Mouse (Mus musculus) embryonic fibroblast, embryonic 13.5 days (primary cell): ENCODE data around the gene Vsir.

Experiments
- CTCF ChIP-seq: IDR thresholded peaks from 2 replicates; pipeline ENCODE4 v1.5.1; 2011; ENCODE audit warnings: mild to moderate bottlenecking, control low read depth, low read length, moderate library complexity, borderline replicate concordance; ENCODE audit not compliant: insufficient read depth
- POLR2A ChIP-seq: IDR thresholded peaks from 2 replicates; pipeline ENCODE4 v1.6.1; 2011; ENCODE audit warnings: low read depth, mild to moderate bottlenecking, control low read depth, low read length, moderate library complexity

GRCm38 (mm10) chr10:60353241-60354002, 6.8 kb downstream of the Vsir start:
- TF ChIP-seq CTCF, result no peak
- no peak for TF ChIP-seq POLR2A
